Mouse (Mus musculus) ovary, postnatal 10 days (tissue): ENCODE measurements at regions not wholly inside any gene's neighbourhood (a gene's known extent, or its start where the extent isn't known, plus 50 kb on each side); places are given as distances from the start of the nearest gene placed in this dataset.
"Not testable (repeated sequence)": the region's sequence is repeated elsewhere in the genome, so short reads cannot be mapped to it uniquely, and the experiment has no call there.

Experiments used
- DNase-seq: peaks from one replicate; pipeline ENCODE4 v3.0.0; 2022; ENCODE audit warnings: low spot score

- not testable (repeated sequence) for DNase-seq
Measured at GRCm38 (mm10) chr13:61957197-61957596, 172.5 kb upstream of the Zfp808 start.

- not testable (repeated sequence) for DNase-seq
Measured at GRCm38 (mm10) chr13:61978856-61979255, 150.8 kb upstream of the Zfp808 start.

- DNase-seq, result not testable (repeated sequence)
Measured at GRCm38 (mm10) chr13:61996519-61996918, 133.2 kb upstream of the Zfp808 start.

GRCm38 (mm10) chr13:61998803-61999202 is 130.9 kb upstream of the Zfp808 start:
- peak; percentile 3 for DNase-seq

- DNase-seq, result not testable (repeated sequence)
Measured at GRCm38 (mm10) chr13:62007321-62007720, 122.4 kb upstream of the Zfp808 start.

- DNase-seq, result peak; percentile 3
Measured at GRCm38 (mm10) chr13:62015424-62016167, 114.1 kb upstream of the Zfp808 start.

GRCm38 (mm10) chr13:62016168-62016502 is 113.6 kb upstream of the Zfp808 start:
- DNase-seq, result not testable (repeated sequence)

- DNase-seq, result not testable (repeated sequence)
Measured at GRCm38 (mm10) chr13:62037646-62038045, 92.0 kb upstream of the Zfp808 start.

GRCm38 (mm10) chr13:62077951-62078671 is 51.6 kb upstream of the Zfp808 start:
- not testable (repeated sequence) for DNase-seq

GRCm38 (mm10) chr13:62078893-62079292 is 50.8 kb upstream of the Zfp808 start:
- DNase-seq, result not testable (repeated sequence)
